Mouse (Mus musculus): ENCODE measurements at regions not wholly inside any gene's neighbourhood (a gene's known extent, or its start where the extent isn't known, plus 50 kb on each side); places are given as distances from the start of the nearest gene placed in this dataset.

DNA sequence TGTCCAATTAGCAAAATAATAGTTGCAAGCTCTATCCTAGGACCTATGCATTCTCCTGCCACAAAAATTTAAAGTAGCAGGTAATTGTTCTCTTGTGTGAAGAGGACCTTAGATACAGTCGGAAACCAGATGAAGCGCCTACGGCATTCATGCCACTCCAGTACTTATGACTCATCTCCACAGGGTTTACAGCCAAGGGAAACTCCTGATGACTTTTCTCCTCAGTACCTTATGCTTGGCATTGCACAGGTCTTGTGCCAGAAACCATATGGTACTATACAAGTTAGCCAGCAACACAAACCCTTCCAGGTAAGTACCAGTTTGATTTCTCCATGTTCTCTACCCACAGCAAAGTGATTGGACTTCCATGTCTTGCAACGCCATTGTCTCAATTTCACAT, 606.3 kb upstream of the Dmac1 start:
- DNase-seq (ENCODE audit: low read depth), result no peak
- TF ChIP-seq CTCF (IDR thresholded peaks at IDR 0.05; ENCODE audit: borderline replicate concordance, extremely low read depth, insufficient read depth, insufficient read length) (no peak), POLR2A (IDR thresholded peaks at IDR 0.05; ENCODE audit: borderline replicate concordance, extremely low read depth, insufficient read depth, insufficient read length, poor library complexity, severe bottlenecking) (no peak)

DNA sequence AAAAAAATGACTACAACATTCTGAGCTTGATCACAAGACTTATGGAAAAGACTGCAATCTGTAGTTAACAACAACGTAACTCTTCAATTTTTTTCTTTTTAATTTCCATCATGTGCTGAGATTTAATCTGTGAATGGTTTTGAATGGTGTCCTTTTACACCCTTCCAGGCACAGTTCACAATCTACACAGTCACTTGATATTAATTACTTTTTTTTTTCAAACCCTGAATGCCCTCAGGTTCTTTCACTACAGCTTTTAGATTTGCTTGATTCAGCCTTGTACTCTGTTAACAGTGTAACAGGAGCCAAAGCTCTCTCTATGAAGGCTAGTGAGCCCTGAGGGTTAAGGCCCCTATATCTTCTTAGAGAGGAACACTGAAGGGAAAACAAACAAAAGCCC, 591.7 kb upstream of the Dmac1 start:
- no peak for TF ChIP-seq CTCF (IDR thresholded peaks at IDR 0.05; ENCODE audit: borderline replicate concordance, extremely low read depth, insufficient read depth, insufficient read length)
- no peak for TF ChIP-seq POLR2A (IDR thresholded peaks at IDR 0.05; ENCODE audit: borderline replicate concordance, extremely low read depth, insufficient read depth, insufficient read length, poor library complexity, severe bottlenecking)
- no peak for DNase-seq (ENCODE audit: low read depth)

GRCm38 (mm10) chr4:75861076-75861475, 583.0 kb upstream of the Dmac1 start:
- no peak for DNase-seq (ENCODE audit: low read depth)
- no peak for TF ChIP-seq POLR2A (IDR thresholded peaks at IDR 0.05; ENCODE audit: borderline replicate concordance, extremely low read depth, insufficient read depth, insufficient read length, poor library complexity, severe bottlenecking)
- TF ChIP-seq CTCF (IDR thresholded peaks at IDR 0.05; ENCODE audit: borderline replicate concordance, extremely low read depth, insufficient read depth, insufficient read length), result no peak

- peak; percentile 64 for DNase-seq (ENCODE audit: low read depth)
- TF ChIP-seq CTCF (IDR thresholded peaks at IDR 0.05; ENCODE audit: borderline replicate concordance, extremely low read depth, insufficient read depth, insufficient read length), result no peak
- TF ChIP-seq POLR2A (IDR thresholded peaks at IDR 0.05; ENCODE audit: borderline replicate concordance, extremely low read depth, insufficient read depth, insufficient read length, poor library complexity, severe bottlenecking), result no peak
Measured at GRCm38 (mm10) chr4:75857769-75858408, 579.8 kb upstream of the Dmac1 start.

GRCm38 (mm10) chr4:75855688-75856296, 577.7 kb upstream of the Dmac1 start:
- no peak for TF ChIP-seq POLR2A (IDR thresholded peaks at IDR 0.05; ENCODE audit: borderline replicate concordance, extremely low read depth, insufficient read depth, insufficient read length, poor library complexity, severe bottlenecking)
- TF ChIP-seq CTCF (IDR thresholded peaks at IDR 0.05; ENCODE audit: borderline replicate concordance, extremely low read depth, insufficient read depth, insufficient read length), result no peak
- DNase-seq (ENCODE audit: low read depth), result peak; percentile 75

DNA sequence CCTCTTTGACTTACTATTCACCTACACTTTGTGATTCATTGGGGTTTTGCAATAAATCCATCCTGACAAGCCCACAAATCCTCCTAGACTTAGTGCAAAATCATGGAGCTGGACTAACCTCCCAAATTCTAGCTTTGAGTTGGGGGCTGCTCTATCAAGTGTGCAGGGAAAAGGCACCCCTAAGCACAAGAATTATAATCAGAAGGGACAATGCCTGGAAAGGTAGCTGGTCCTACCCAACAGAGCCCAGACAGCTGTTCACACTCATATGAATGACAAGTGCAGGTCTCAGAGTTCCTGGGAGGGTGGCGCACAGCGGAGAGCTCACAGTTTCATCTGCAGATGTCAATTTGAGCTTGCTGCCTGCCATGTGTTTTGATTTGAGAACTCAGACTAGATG, 572.2 kb upstream of the Dmac1 start:
- DNase-seq (ENCODE audit: low read depth), result no peak
- TF ChIP-seq CTCF (IDR thresholded peaks at IDR 0.05; ENCODE audit: borderline replicate concordance, extremely low read depth, insufficient read depth, insufficient read length) (no peak), POLR2A (IDR thresholded peaks at IDR 0.05; ENCODE audit: borderline replicate concordance, extremely low read depth, insufficient read depth, insufficient read length, poor library complexity, severe bottlenecking) (no peak)

- DNase-seq (ENCODE audit: low read depth), result no peak
- no peak for TF ChIP-seq CTCF (IDR thresholded peaks at IDR 0.05; ENCODE audit: borderline replicate concordance, extremely low read depth, insufficient read depth, insufficient read length)
- no peak for TF ChIP-seq POLR2A (IDR thresholded peaks at IDR 0.05; ENCODE audit: borderline replicate concordance, extremely low read depth, insufficient read depth, insufficient read length, poor library complexity, severe bottlenecking)
Measured at GRCm38 (mm10) chr4:75847675-75848385, 569.7 kb upstream of the Dmac1 start.

DNA sequence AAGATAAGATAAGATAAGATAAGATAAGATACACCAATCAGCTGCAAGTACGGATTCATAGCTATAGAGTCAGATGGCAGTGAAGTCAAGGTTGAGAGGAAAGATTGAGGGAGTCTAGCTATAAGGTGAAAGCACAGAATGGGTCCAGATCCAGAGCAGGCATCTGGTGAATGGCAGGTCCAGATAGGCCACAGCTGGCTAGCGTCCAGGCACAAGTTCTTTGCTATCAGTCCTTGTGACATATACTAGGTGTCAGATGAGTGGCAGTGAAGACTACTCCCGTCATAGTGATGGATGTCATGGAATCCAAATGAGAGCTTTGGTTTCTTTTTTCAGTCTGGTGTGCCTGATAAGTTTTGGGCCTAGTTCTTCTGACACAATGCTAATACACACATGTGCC, 566.9 kb upstream of the Dmac1 start:
- TF ChIP-seq CTCF (IDR thresholded peaks at IDR 0.05; ENCODE audit: borderline replicate concordance, extremely low read depth, insufficient read depth, insufficient read length), result no peak
- no peak for TF ChIP-seq POLR2A (IDR thresholded peaks at IDR 0.05; ENCODE audit: borderline replicate concordance, extremely low read depth, insufficient read depth, insufficient read length, poor library complexity, severe bottlenecking)

GRCm38 (mm10) chr4:75838619-75839018, 560.5 kb upstream of the Dmac1 start:
- TF ChIP-seq POLR2A (IDR thresholded peaks at IDR 0.05; ENCODE audit: borderline replicate concordance, extremely low read depth, insufficient read depth, insufficient read length, poor library complexity, severe bottlenecking), result no peak
- TF ChIP-seq CTCF (IDR thresholded peaks at IDR 0.05; ENCODE audit: borderline replicate concordance, extremely low read depth, insufficient read depth, insufficient read length), result no peak
- peak; percentile 69 for DNase-seq (ENCODE audit: low read depth)

More for the DNA sequence above, 566.9 kb upstream of the Dmac1 start:
- DNase-seq (ENCODE audit: low read depth), result no peak

- TF ChIP-seq CTCF (IDR thresholded peaks at IDR 0.05; ENCODE audit: borderline replicate concordance, extremely low read depth, insufficient read depth, insufficient read length) (no peak), POLR2A (IDR thresholded peaks at IDR 0.05; ENCODE audit: borderline replicate concordance, extremely low read depth, insufficient read depth, insufficient read length, poor library complexity, severe bottlenecking) (no peak)
- DNase-seq (ENCODE audit: low read depth), result peak; percentile 84
Measured at GRCm38 (mm10) chr4:75827082-75827711, 549.1 kb upstream of the Dmac1 start.

DNA sequence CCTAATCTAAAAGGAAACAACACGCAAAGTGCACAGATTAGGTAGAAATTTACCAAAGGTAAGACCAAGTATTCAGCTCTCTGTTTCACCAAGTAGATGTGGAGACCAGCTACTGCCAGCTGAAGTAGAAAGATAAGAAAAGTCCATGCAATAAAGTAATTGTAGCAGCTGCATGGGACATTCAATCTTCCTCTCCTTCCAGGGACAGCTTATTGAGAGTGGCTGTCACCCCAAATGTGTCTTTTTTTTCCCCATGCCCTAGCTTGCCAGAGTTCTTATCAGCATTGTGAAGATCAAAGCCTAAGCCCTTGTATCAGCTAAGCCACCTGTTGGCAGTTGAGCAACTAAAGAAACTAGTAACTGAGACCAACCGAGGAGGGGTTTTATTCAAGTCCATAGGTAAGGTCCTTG, 541.1 kb upstream of the Dmac1 start:
- DNase-seq (ENCODE audit: low read depth), result no peak
- no peak for TF ChIP-seq POLR2A (IDR thresholded peaks at IDR 0.05; ENCODE audit: borderline replicate concordance, extremely low read depth, insufficient read depth, insufficient read length, poor library complexity, severe bottlenecking)
- no peak for TF ChIP-seq CTCF (IDR thresholded peaks at IDR 0.05; ENCODE audit: borderline replicate concordance, extremely low read depth, insufficient read depth, insufficient read length)
